Mouse (Mus musculus) ES-E14 (cell line): ENCODE results near the gene Ypel1.

Experiments
- MAFK ChIP-seq: IDR thresholded peaks from 2 replicates; pipeline ENCODE4 v1.6.1; 2014; ENCODE audit warnings: mild to moderate bottlenecking, low read depth, low read length, inconsistent platforms; ENCODE audit not compliant: insufficient read depth
- ZNF384 ChIP-seq: IDR thresholded peaks from 2 replicates; pipeline ENCODE4 v1.6.1; 2012; ENCODE audit warnings: low read depth, low read length, inconsistent platforms

DNA sequence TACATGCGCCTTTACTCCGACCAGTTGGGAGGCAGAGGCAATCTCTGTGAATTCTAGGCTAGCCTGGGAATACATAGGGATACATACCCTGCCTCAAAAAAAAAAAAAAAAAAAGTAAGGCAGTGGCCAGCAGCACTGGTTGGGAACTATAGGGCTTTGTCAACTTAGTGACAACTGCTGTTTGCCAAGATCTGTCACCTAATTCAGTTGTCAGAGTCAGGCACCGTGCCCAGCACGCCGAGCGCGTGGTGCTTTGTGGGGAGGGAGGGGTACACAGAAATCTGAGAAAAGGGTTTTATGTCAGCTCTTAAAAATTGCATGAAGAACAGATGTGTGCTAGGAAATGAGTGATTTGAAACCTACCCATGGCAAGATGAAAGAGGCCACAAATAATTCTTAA lies 8.6 kb downstream of the Ypel1 start:
- TF ChIP-seq ZNF384 (peak; percentile 50; the same call in 1 of the 2 replicates), MAFK (no peak)
